ENCODE assay signal across 22 mouse cellular contexts in the genomic region with DNA sequence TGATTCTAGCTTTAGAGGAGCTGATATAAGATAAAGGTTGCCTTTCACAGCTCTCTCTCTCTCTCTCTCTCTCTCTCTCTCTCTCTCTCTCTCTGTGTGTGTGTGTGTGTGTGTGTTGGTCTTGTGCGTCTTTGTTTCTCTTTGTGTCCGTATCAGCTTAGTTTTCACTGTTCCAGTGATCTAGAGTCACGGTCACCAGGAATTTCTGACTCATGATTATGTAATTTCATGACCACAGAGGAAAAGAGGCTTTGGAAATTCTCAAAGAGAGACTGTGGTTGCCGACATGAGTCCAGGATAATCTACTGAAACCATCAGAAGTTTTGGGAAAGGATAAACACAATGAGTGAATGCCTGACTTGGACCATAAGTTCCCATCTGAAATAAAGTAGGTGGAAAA.
"Had no signal": no experiment of that assay in that cellular context is flagged by ENCODE, and none has a peak within 500 bp of the region (broad histone marks: within the 10 kb centered on the region; RNA-seq: fewer than 3 reads in every experiment).

No protein-coding gene starts in this region.

- H3K4me1 ChIP-seq: liver, embryonic 12.5 days; liver, embryonic 15.5 days; megakaryocyte, embryonic 14.5 days had no signal

- H3K27me3 ChIP-seq: limb, embryonic 13.5 days; liver, embryonic 12.5 days; liver, embryonic 15.5 days; lung, embryonic 15.5 days; megakaryocyte, embryonic 14.5 days; neural tube, embryonic 12.5 days; neural tube, embryonic 15.5 days had no signal

- H3K9ac ChIP-seq: limb, embryonic 13.5 days; liver, embryonic 12.5 days; liver, embryonic 15.5 days; lung, embryonic 15.5 days; neural tube, embryonic 12.5 days; neural tube, embryonic 15.5 days had no signal

- H3K4me2 ChIP-seq: limb, embryonic 13.5 days; liver, embryonic 12.5 days; liver, embryonic 15.5 days; lung, embryonic 15.5 days; neural tube, embryonic 12.5 days; neural tube, embryonic 15.5 days had no signal

- H3K9me3 ChIP-seq: limb, embryonic 13.5 days; liver, embryonic 12.5 days; liver, embryonic 15.5 days; lung, embryonic 15.5 days; megakaryocyte, embryonic 14.5 days; midbrain, embryonic 10.5 days; neural tube, embryonic 12.5 days; neural tube, embryonic 15.5 days had no signal

- H3K4me3 ChIP-seq: limb, embryonic 13.5 days; liver, embryonic 12.5 days; liver, embryonic 15.5 days; lung, embryonic 15.5 days; megakaryocyte, embryonic 14.5 days; midbrain, embryonic 10.5 days; neural tube, embryonic 12.5 days; neural tube, embryonic 15.5 days had no signal

- ATAC-seq: liver, embryonic 12.5 days had no signal

- DNase-seq: kidney, adult 9 months; kidney, postnatal 14 days; kidney, postnatal 4 days; left cerebral cortex, postnatal 4 days; liver; lung, adult 18-20 months; lung, postnatal 10 days; lung, postnatal 36 days; midbrain, embryonic 14.5 days; right cerebral cortex, adult 18-20 months; right cerebral cortex, postnatal 25 days; spleen, adult 18-20 months; thymus, adult 18-20 months; thymus, postnatal 36 days had no signal

- H3K36me3 ChIP-seq: limb, embryonic 13.5 days; liver, embryonic 12.5 days; liver, embryonic 15.5 days; lung, embryonic 15.5 days; midbrain, embryonic 10.5 days; neural tube, embryonic 12.5 days; neural tube, embryonic 15.5 days had no signal

- H3K27ac ChIP-seq: limb, embryonic 13.5 days; liver, embryonic 12.5 days; liver, embryonic 15.5 days; lung, embryonic 15.5 days; midbrain, embryonic 10.5 days; neural tube, embryonic 12.5 days; neural tube, embryonic 15.5 days had no signal
